In genomic region chr1:188725122-188725995, GRCm38 (mm10) we compare ENCODE assay signal across 16 mouse cellular contexts.
DNase-seq lines count a peak whose midpoint lies in the region; ATAC-seq lines count a peak whose summit lies in the region.
"Had no signal": no experiment of that assay in that cellular context is flagged by ENCODE, and none has a peak within 500 bp of the region (broad histone marks: within the 10 kb centered on the region; RNA-seq: fewer than 3 reads in every experiment).

No protein-coding gene starts in this region.

- peaks cover 22% of the 10 kb centered on the region for H3K4me1 ChIP-seq in forebrain, embryonic 15.5 days
- H3K4me1 ChIP-seq in midbrain, embryonic 16.5 days (ENCODE audit: control insufficient read depth, insufficient read depth, low read length): peaks cover 10% of the 10 kb centered on the region
- H3K4me1 ChIP-seq: heart, embryonic 13.5 days; liver, embryonic 12.5 days had no signal

- intact Hi-C loops in heart, postnatal 14 days (cut with DNase I): no loop called here

- H3K9me3 ChIP-seq in forebrain, embryonic 15.5 days: no peaks in the 10 kb centered on the region
- no peaks in the 10 kb centered on the region for H3K9me3 ChIP-seq in midbrain, embryonic 16.5 days (replicated peaks; ENCODE audit: control insufficient read depth, low read length, poor library complexity, severe bottlenecking)
- H3K9me3 ChIP-seq: heart, embryonic 13.5 days; liver, embryonic 12.5 days; midbrain, embryonic 12.5 days had no signal

- no peaks in the 10 kb centered on the region for H3K27me3 ChIP-seq in forebrain, embryonic 15.5 days
- H3K27me3 ChIP-seq in midbrain, embryonic 16.5 days (ENCODE audit: control insufficient read depth, insufficient read depth, low read depth, low read length): no peaks in the 10 kb centered on the region
- H3K27me3 ChIP-seq: heart, embryonic 13.5 days; liver, embryonic 12.5 days; midbrain, embryonic 12.5 days had no signal

- no peak for ATAC-seq in forebrain, embryonic 15.5 days (replicated peaks)
- ATAC-seq in midbrain, embryonic 16.5 days: peak; percentile 48; the same call in 1 of the 2 replicates
- ATAC-seq: intestine, postnatal 0 days; liver, embryonic 12.5 days had no signal

- DNase-seq in heart, adult 11 months: peak; percentile 61
- DNase-seq in heart, postnatal 14 days: no peak
- peak; percentile 15 for DNase-seq in Muller cell, postnatal 12 days (ENCODE audit: inconsistent ontology term)
- no peak for DNase-seq in frontal cortex, adult 2 months (ENCODE audit: extremely low spot score in 1 of 2, low spot score in 1 of 2)
- DNase-seq in adrenal gland, postnatal 36 days: no peak
- DNase-seq: heart, postnatal 4 days; lung, embryonic 14.5 days; lung, postnatal 4 days; thymus, adult 18-20 months had no signal

- 45% methylated on average over 17 of the region's 17 CpGs for WGBS in forebrain, embryonic 15.5 days
- WGBS in midbrain, embryonic 16.5 days: 35% methylated on average over 17 of the region's 17 CpGs

- H3K9ac ChIP-seq in forebrain, embryonic 15.5 days (replicated peaks): no peak overlapping the region; the same call in 1 of the 2 replicates
- no peak overlapping the region for H3K9ac ChIP-seq in midbrain, embryonic 16.5 days (ENCODE audit: low read depth, low read length)
- H3K9ac ChIP-seq: heart, embryonic 13.5 days; liver, embryonic 12.5 days; lung, embryonic 14.5 days; midbrain, embryonic 12.5 days had no signal

- no peaks in the 10 kb centered on the region for H3K36me3 ChIP-seq in forebrain, embryonic 15.5 days
- H3K36me3 ChIP-seq in midbrain, embryonic 16.5 days (ENCODE audit: control insufficient read depth, insufficient read depth, low read length): no peaks in the 10 kb centered on the region
- H3K36me3 ChIP-seq: heart, embryonic 13.5 days; liver, embryonic 12.5 days; midbrain, embryonic 12.5 days had no signal

- H3K4me3 ChIP-seq in forebrain, embryonic 15.5 days: no peak overlapping the region
- H3K4me3 ChIP-seq in midbrain, embryonic 16.5 days (ENCODE audit: low read depth, low read length): no peak overlapping the region
- H3K4me3 ChIP-seq: erythroblast, embryonic 14.5 days; heart, embryonic 13.5 days; liver, embryonic 12.5 days; midbrain, embryonic 12.5 days had no signal

- H3K27ac ChIP-seq in forebrain, embryonic 15.5 days (replicated peaks): no peak overlapping the region
- H3K27ac ChIP-seq in midbrain, embryonic 16.5 days (ENCODE audit: low read length): no peak overlapping the region
- H3K27ac ChIP-seq: heart, embryonic 13.5 days; liver, embryonic 12.5 days; midbrain, embryonic 12.5 days had no signal

- peak overlapping the region; percentile 14 for H3K4me2 ChIP-seq in forebrain, embryonic 15.5 days (replicated peaks)
- H3K4me2 ChIP-seq in midbrain, embryonic 16.5 days (ENCODE audit: low read length): peak overlapping the region; percentile 40
- H3K4me2 ChIP-seq: heart, embryonic 13.5 days; liver, embryonic 12.5 days; lung, embryonic 14.5 days; midbrain, embryonic 12.5 days had no signal

Comparison
In these comparisons a context has a peak if more than half of its experiments do, and no peak if none do; other contexts are left out.
1. DNase-seq: peak in heart, adult 11 months (single experiment) and Muller cell, postnatal 12 days (single experiment); none in heart, postnatal 14 days (0 of 2), frontal cortex, adult 2 months (0 of 2) and adrenal gland, postnatal 36 days (0 of 2).